Mouse (Mus musculus) macrophage (primary cell): ENCODE results near the gene Cdk5rap1. TPM values are rescaled to one million over a fixed set of nuclear protein-coding genes. Genes with fewer than 3 reads are reported as not detected.
"Not testable (repeated sequence)": the region's sequence is repeated elsewhere in the genome, so short reads cannot be mapped to it uniquely, and the experiment has no call there.

Experiments used
- H3K27ac ChIP-seq: fragments of 350-480 bp; formaldehyde crosslinking; 2 replicates; pipeline ENCODE4 v1.9.0; 2021
- H3K36me3 ChIP-seq: fragments of 350-480 bp; formaldehyde crosslinking; 2 replicates; pipeline ENCODE4 v1.9.0; 2021; ENCODE audit errors: inconsistent target
- H3K4me3 ChIP-seq: fragments of 350-480 bp; formaldehyde crosslinking; 2 replicates; pipeline ENCODE4 v1.9.0; 2021; ENCODE audit errors: inconsistent target
- H3K79me2 ChIP-seq: fragments of 350-480 bp; formaldehyde crosslinking; 2 replicates; pipeline ENCODE4 v1.9.0; 2021; ENCODE audit errors: inconsistent target
- WGBS: methylation state at CpG from one replicate; pipeline ENCODE4 v1.1.7; 2026; ENCODE audit warnings: inconsistent platforms; ENCODE audit not compliant: missing documents; 5-methylcytosine and 5-hydroxymethylcytosine counted together
- polyA plus RNA-seq: library from polyadenylated mRNA; stranded (reverse); fragments of 250-400 nt; gene quantifications from 3 replicates; pipeline ENCODE4 v1.2.4, GENCODE M21; 2018; ENCODE audit warnings: inconsistent platforms

Cdk5rap1 gene
- polyA plus RNA-seq, 1 experiment from 2014 or later: 4.0 TPM

GRCm38 (mm10) chr2:154399325-154399724 is 26.5 kb upstream of the Cdk5rap1 start:
- Histone ChIP-seq H3K27ac (no peak overlapping the region), H3K36me3 (no peaks in the 10 kb centered on the region), H3K4me3 (no peak overlapping the region), H3K79me2 (no peaks in the 10 kb centered on the region)
- whole genome bisulfite sequencing: 96% methylated on average over 2 of the region's 2 CpGs

GRCm38 (mm10) chr2:154398267-154398666 is 25.5 kb upstream of the Cdk5rap1 start:
- no peaks in the 10 kb centered on the region for H3K79me2 ChIP-seq
- H3K36me3 ChIP-seq: no peaks in the 10 kb centered on the region
- H3K4me3 ChIP-seq: no peak overlapping the region
- no peak overlapping the region for H3K27ac ChIP-seq
- 92% methylated on average over 7 of the region's 7 CpGs for WGBS

- no peak overlapping the region for H3K27ac ChIP-seq
- H3K79me2 ChIP-seq: no peaks in the 10 kb centered on the region
- 68% methylated on average over 2 of the region's 2 CpGs for WGBS
- H3K4me3 ChIP-seq: no peak overlapping the region
- no peaks in the 10 kb centered on the region for H3K36me3 ChIP-seq
Observed at GRCm38 (mm10) chr2:154396529-154396928, 23.7 kb upstream of the Cdk5rap1 start.

GRCm38 (mm10) chr2:154394602-154395001 is 21.8 kb upstream of the Cdk5rap1 start:
- WGBS: 89% methylated on average over 3 of the region's 3 CpGs
- Histone ChIP-seq H3K79me2 (no peaks in the 10 kb centered on the region), H3K36me3 (no peaks in the 10 kb centered on the region), H3K4me3 (no peak overlapping the region), H3K27ac (no peak overlapping the region)

- WGBS: 97% methylated on average over 11 of the region's 11 CpGs
- Histone ChIP-seq H3K79me2 (no peaks in the 10 kb centered on the region), H3K36me3 (no peaks in the 10 kb centered on the region), H3K27ac (no peak overlapping the region), H3K4me3 (no peak overlapping the region)
Observed at GRCm38 (mm10) chr2:154390180-154390964, 17.6 kb upstream of the Cdk5rap1 start.

GRCm38 (mm10) chr2:154379103-154379502 is 6.3 kb upstream of the Cdk5rap1 start:
- WGBS: 86% methylated on average over 7 of the region's 7 CpGs

GRCm38 (mm10) chr2:154374807-154375601 is 2.2 kb upstream of the Cdk5rap1 start:
- 90% methylated on average over 6 of the region's 6 CpGs for WGBS
- H3K79me2 ChIP-seq: no peaks in the 10 kb centered on the region
- H3K4me3 ChIP-seq: no peak overlapping the region
- no peaks in the 10 kb centered on the region for H3K36me3 ChIP-seq
- H3K27ac ChIP-seq: no peak overlapping the region

More at GRCm38 (mm10) chr2:154379103-154379502, 6.3 kb upstream of the Cdk5rap1 start:
- H3K79me2 ChIP-seq: no peaks in the 10 kb centered on the region
- no peaks in the 10 kb centered on the region for H3K36me3 ChIP-seq
- H3K27ac ChIP-seq: no peak overlapping the region
- no peak overlapping the region for H3K4me3 ChIP-seq

GRCm38 (mm10) chr2:154373961-154374632 is 1.3 kb upstream of the Cdk5rap1 start:
- 61% methylated on average over 6 of the region's 6 CpGs for WGBS
- Histone ChIP-seq H3K4me3 (no peak overlapping the region), H3K36me3 (0 out of 2 replicates have a peak, but pooled peaks cover 4% of the 10 kb centered on the region), H3K79me2 (no peaks in the 10 kb centered on the region), H3K27ac (no peak overlapping the region)

GRCm38 (mm10) chr2:154372151-154372829 is 520 bp downstream of the Cdk5rap1 start:
- H3K4me3 ChIP-seq: peak overlapping the region; percentile 99
- H3K27ac ChIP-seq: peak overlapping the region; percentile 70
- no peaks in the 10 kb centered on the region for H3K79me2 ChIP-seq
- under 1% methylated on average over 41 of the region's 42 CpGs for WGBS
- peaks cover 17% of the 10 kb centered on the region; the same call in 1 of the 2 replicates for H3K36me3 ChIP-seq

GRCm38 (mm10) chr2:154367510-154367909 is 5.3 kb downstream of the Cdk5rap1 start:
- Histone ChIP-seq H3K27ac (no peak overlapping the region), H3K4me3 (no peak overlapping the region), H3K36me3 (peaks cover 53% of the 10 kb centered on the region), H3K79me2 (no peaks in the 10 kb centered on the region)
- 100% methylated on average over 1 of the region's 1 CpGs for WGBS

- not testable (repeated sequence) for H3K79me2 ChIP-seq, H3K27ac ChIP-seq
- Histone ChIP-seq H3K36me3 (peaks cover 25% of the 10 kb centered on the region), H3K4me3 (peak overlapping the region; percentile 14; the same call in 1 of the 2 replicates)
- 67% methylated on average over 10 of the region's 19 CpGs for WGBS
Observed at GRCm38 (mm10) chr2:154354000-154354425, 18.8 kb downstream of the Cdk5rap1 start.

- Histone ChIP-seq H3K4me3 (no peak overlapping the region), H3K79me2 (no peaks in the 10 kb centered on the region), H3K36me3 (peaks cover 35% of the 10 kb centered on the region), H3K27ac (no peak overlapping the region)
- WGBS: 97% methylated on average over 3 of the region's 3 CpGs
Observed at GRCm38 (mm10) chr2:154348152-154348551, 24.7 kb downstream of the Cdk5rap1 start.

- WGBS: 95% methylated on average over 2 of the region's 2 CpGs
Observed at GRCm38 (mm10) chr2:154339356-154339755, 33.5 kb downstream of the Cdk5rap1 start.

GRCm38 (mm10) chr2:154338161-154338560 is 34.6 kb downstream of the Cdk5rap1 start:
- Histone ChIP-seq H3K79me2 (no peaks in the 10 kb centered on the region), H3K4me3 (no peak overlapping the region), H3K27ac (no peak overlapping the region), H3K36me3 (peaks cover 23% of the 10 kb centered on the region; the same call in 1 of the 2 replicates)
- WGBS: 89% methylated on average over 1 of the region's 1 CpGs

More at GRCm38 (mm10) chr2:154339356-154339755, 33.5 kb downstream of the Cdk5rap1 start:
- Histone ChIP-seq H3K79me2 (no peaks in the 10 kb centered on the region), H3K27ac (no peak overlapping the region), H3K4me3 (no peak overlapping the region), H3K36me3 (peaks cover 30% of the 10 kb centered on the region; the same call in 1 of the 2 replicates)
